Mouse (Mus musculus): ENCODE results near the gene Wdr83os.

- TF ChIP-seq USF1 (IDR thresholded peaks at IDR 0.05; ENCODE audit: low read depth, low read length) (no peak), CTCF (IDR thresholded peaks at IDR 0.05 in 2 of 3, conservative IDR thresholded peaks at IDR 0.05 in 1 of 3; ENCODE audit: control insufficient read depth in 1 of 3, insufficient read depth in 1 of 3, low read depth in 2 of 3, low read length in 3 of 3, poor library complexity in 1 of 3, severe bottlenecking in 1 of 3) (no peak), GATA1 (IDR thresholded peaks at IDR 0.05; ENCODE audit: low read depth, low read length) (no peak), GABPA (IDR thresholded peaks at IDR 0.05; ENCODE audit: low read depth, low read length) (no peak), UBTF (IDR thresholded peaks at IDR 0.05; ENCODE audit: borderline replicate concordance, insufficient read depth, low read depth, low read length) (no peak)
Measured at GRCm38 (mm10) chr8:85036381-85036717, 44.2 kb upstream of the Wdr83os start.

Data from MEL (cell line).